Mouse (Mus musculus): ENCODE results near the gene Emx1. TPM values are rescaled to one million over a fixed set of nuclear protein-coding genes. Genes with fewer than 3 reads are reported as not detected.

Emx1 gene
- total RNA-seq, 1 experiment from 2014 or later: not detected

GRCm38 (mm10) chr6:85189361-85189760, 2.1 kb downstream of the Emx1 start:
- no peak for DNase-seq

GRCm38 (mm10) chr6:85189911-85190591, 2.8 kb downstream of the Emx1 start:
- DNase-seq: peak; percentile 29

GRCm38 (mm10) chr6:85190671-85191070, 3.4 kb downstream of the Emx1 start:
- no peak for DNase-seq

- DNase-seq: no peak
These were observed 4.7 kb downstream of the Emx1 start for GRCm38 (mm10) chr6:85191751-85192440.

- no peak for DNase-seq
These were observed 6.4 kb downstream of the Emx1 start for GRCm38 (mm10) chr6:85193381-85194318.

GRCm38 (mm10) chr6:85197951-85198350, 10.7 kb downstream of the Emx1 start:
- no peak for DNase-seq

GRCm38 (mm10) chr6:85206182-85206938, 19.1 kb downstream of the Emx1 start:
- DNase-seq: no peak

- no peak for DNase-seq
These were observed 19.7 kb downstream of the Emx1 start for GRCm38 (mm10) chr6:85206939-85207285.

GRCm38 (mm10) chr6:85207345-85207744, 20.1 kb downstream of the Emx1 start:
- no peak for DNase-seq

GRCm38 (mm10) chr6:85209226-85209967, 22.2 kb downstream of the Emx1 start:
- DNase-seq: peak; percentile 63

GRCm38 (mm10) chr6:85210686-85211085, 23.4 kb downstream of the Emx1 start:
- DNase-seq: no peak

GRCm38 (mm10) chr6:85218251-85218650, 31.0 kb downstream of the Emx1 start:
- DNase-seq: no peak

GRCm38 (mm10) chr6:85218684-85219445, 31.6 kb downstream of the Emx1 start:
- peak; percentile 55 for DNase-seq

GRCm38 (mm10) chr6:85219706-85220105, 32.5 kb downstream of the Emx1 start:
- DNase-seq: no peak

GRCm38 (mm10) chr6:85220917-85221316, 33.7 kb downstream of the Emx1 start:
- DNase-seq: no peak

- DNase-seq: no peak
These were observed 35.3 kb downstream of the Emx1 start for GRCm38 (mm10) chr6:85222551-85222950.

GRCm38 (mm10) chr6:85223498-85224150, 36.4 kb downstream of the Emx1 start:
- DNase-seq: peak; percentile 52

GRCm38 (mm10) chr6:85224442-85224891, 37.2 kb downstream of the Emx1 start:
- DNase-seq: peak; percentile 76

- no peak for DNase-seq
These were observed 39.3 kb downstream of the Emx1 start for GRCm38 (mm10) chr6:85226570-85226969.

GRCm38 (mm10) chr6:85227520-85227919, 40.3 kb downstream of the Emx1 start:
- no peak for DNase-seq

All from adrenal gland, postnatal 14 days (tissue).